Mouse (Mus musculus) CD4-positive, CD25-positive, alpha-beta regulatory T cell, adult 4 months (primary cell): ENCODE measurements around the gene Tctn3. TPM values are rescaled to one million over a fixed set of nuclear protein-coding genes. Genes with fewer than 3 reads are reported as not detected.

ENCODE experiments used
- ATAC-seq: one replicate; pipeline ENCODE4 v1.8.0; 2017
- polyA plus RNA-seq, 2 experiments: library from polyadenylated mRNA; unstranded; fragments of 100-300 nt; shearing (Covaris generic); gene quantifications; one replicate each; pipeline ENCODE4 v1.2.1; 2017

Gene Tctn3
- polyA plus RNA-seq, 2 experiments from 2014 or later: 8.5 to 13.1 TPM

- no peak for ATAC-seq
Measured at GRCm38 (mm10) chr19:40553849-40554248, 58.2 kb downstream of the Tctn3 start.

GRCm38 (mm10) chr19:40553014-40553789, 58.8 kb downstream of the Tctn3 start:
- no peak for ATAC-seq

DNA sequence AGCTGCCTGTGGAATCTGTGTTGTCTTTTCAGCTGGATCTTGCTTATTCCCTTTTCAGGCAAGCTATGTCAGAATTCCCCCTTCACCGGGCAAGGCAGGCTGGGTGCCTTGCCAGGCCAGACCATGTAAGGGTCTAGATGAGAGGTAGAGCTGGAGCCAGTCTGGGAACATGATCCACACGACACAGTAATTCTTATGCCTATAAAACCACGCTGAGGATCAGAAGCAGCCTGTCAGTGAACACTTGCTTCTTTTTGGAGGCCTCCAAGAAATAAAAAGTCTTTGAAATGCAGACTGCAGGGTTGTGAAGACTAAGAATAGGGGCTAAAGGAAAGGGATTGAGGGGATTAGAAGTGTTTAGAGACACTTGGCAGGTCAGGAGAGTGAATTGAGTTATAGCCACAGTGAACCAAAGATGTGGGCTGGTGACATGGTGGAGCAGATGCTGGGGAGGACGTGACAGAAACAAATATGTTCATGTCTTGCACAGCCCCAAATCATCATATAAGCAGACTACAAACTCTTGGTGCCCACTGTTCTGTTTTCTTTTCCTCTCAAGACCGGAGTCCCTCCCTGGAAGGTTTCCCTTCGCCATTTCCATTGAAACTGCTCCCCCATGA, 62.4 kb downstream of the Tctn3 start:
- no peak for ATAC-seq

- no peak for ATAC-seq
Measured at GRCm38 (mm10) chr19:40548796-40549515, 63.1 kb downstream of the Tctn3 start.

DNA sequence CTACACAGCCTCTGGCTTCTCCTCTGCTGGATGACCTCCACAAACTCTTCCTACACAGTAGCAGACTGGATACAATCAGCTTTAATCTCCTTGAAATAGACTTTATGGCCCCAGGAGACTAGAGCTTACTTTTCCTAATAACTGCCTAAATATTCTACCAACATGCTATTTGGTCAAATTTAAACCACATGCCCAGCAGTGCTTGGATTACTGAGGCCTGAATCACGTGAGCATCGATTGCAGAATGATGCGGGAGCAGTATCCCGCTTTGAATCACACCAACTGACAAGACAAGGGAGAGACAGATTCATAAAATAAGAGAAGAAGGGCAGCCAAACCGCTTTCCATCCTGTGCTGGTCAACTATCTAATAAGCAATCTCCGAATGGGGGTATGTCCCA, 63.6 kb downstream of the Tctn3 start:
- ATAC-seq: no peak

Other genes with a start within 250 kb of the Tctn3 start
- 10 to 100 TPM; 19.0 to 28.5 TPM for gene Sorbs1, start 98.5 kb downstream of the Tctn3 start, polyA plus RNA-seq
- gene Aldh18a1, start 23.8 kb downstream of the Tctn3 start, polyA plus RNA-seq: 10 to 100 TPM; 39.2 to 80.4 TPM
- 10 to 100 TPM; 44.4 to 58.8 TPM for gene Entpd1, start 133 bp upstream of the Tctn3 start, polyA plus RNA-seq
- gene Cc2d2b, start 136.5 kb upstream of the Tctn3 start, polyA plus RNA-seq: under 1 TPM; 0.47 to 0.93 TPM
- 1 to 10 TPM; 4.1 to 5.5 TPM for gene Ccnj, start 219.0 kb upstream of the Tctn3 start, polyA plus RNA-seq